Mouse (Mus musculus) spleen, adult 2 months (tissue): ENCODE measurements at regions not wholly inside any gene's neighbourhood (a gene's known extent, or its start where the extent isn't known, plus 50 kb on each side); places are given as distances from the start of the nearest gene placed in this dataset.

ENCODE experiments used
- CTCF ChIP-seq: fragments of 200-500 bp; IDR thresholded peaks from 2 replicates; pipeline ENCODE4 v1.5.1; 2011; ENCODE audit warnings: mild to moderate bottlenecking, inconsistent platforms; ENCODE audit not compliant: insufficient read depth, insufficient read length, insufficient replicate concordance; ENCODE audit errors: extremely low read depth
- POLR2A ChIP-seq: fragments of 200-500 bp; IDR thresholded peaks from 2 replicates; pipeline ENCODE4 v1.6.1; 2011; ENCODE audit warnings: low read depth, low read length, inconsistent platforms

DNA sequence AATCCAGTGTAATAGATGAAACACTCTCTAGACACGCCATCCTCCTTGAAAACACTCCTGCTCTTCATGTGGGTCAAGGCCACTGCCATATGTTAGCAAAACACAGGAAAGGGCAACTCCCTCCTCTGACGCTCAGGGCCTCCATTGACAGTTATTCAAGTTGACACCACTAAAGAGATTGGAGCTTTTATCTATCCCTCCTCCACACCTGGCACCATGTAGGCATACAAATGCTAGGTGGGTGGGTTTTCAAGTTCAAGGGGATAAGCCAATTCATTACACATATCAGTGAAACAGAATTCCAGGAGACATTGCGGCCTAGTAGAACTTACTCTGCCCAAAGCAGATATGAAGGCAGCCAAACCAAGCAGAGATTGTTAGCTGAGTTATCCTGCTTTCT is 331.0 kb downstream of the Tns1 start:
- TF ChIP-seq CTCF (no peak), POLR2A (no peak)
